Mouse (Mus musculus): ENCODE results near the gene Wdr70. TPM values are rescaled to one million over a fixed set of nuclear protein-coding genes. Genes with fewer than 3 reads are reported as not detected.

Wdr70 gene
- polyA plus RNA-seq, 1 experiment: 36.1 TPM

- TF ChIP-seq CTCF (IDR thresholded peaks at IDR 0.05; ENCODE audit: borderline replicate concordance, insufficient read depth, low read depth, low read length) (no peak), POLR2A (IDR thresholded peaks at IDR 0.05; ENCODE audit: borderline replicate concordance, insufficient read depth, low read length) (no peak)
- Histone ChIP-seq H3K27ac (ENCODE audit: insufficient read depth, low read length) (no peak overlapping the region), H3K4me3 (replicated peaks; ENCODE audit: insufficient read depth, low read depth, low read length) (no peak overlapping the region), H3K27me3 (ENCODE audit: control insufficient read depth, insufficient read depth, low read length) (no peaks in the 10 kb centered on the region), H3K4me1 (ENCODE audit: control insufficient read depth, insufficient read depth, low read length) (no peaks in the 10 kb centered on the region)
- 45% methylated on average over 2 of the region's 2 CpGs for WGBS
- no peak for DNase-seq
Measured at GRCm38 (mm10) chr15:7961489-7961888, 137.5 kb downstream of the Wdr70 start.

GRCm38 (mm10) chr15:7956899-7957298 is 142.1 kb downstream of the Wdr70 start:
- 82% methylated on average over 1 of the region's 1 CpGs for WGBS
- TF ChIP-seq POLR2A (IDR thresholded peaks at IDR 0.05; ENCODE audit: borderline replicate concordance, insufficient read depth, low read length): no peak
- no peak for TF ChIP-seq CTCF (IDR thresholded peaks at IDR 0.05; ENCODE audit: borderline replicate concordance, insufficient read depth, low read depth, low read length)
- H3K4me3 ChIP-seq (replicated peaks; ENCODE audit: insufficient read depth, low read depth, low read length): no peak overlapping the region
- no peaks in the 10 kb centered on the region for H3K27me3 ChIP-seq (ENCODE audit: control insufficient read depth, insufficient read depth, low read length)
- no peak for DNase-seq
- H3K27ac ChIP-seq (ENCODE audit: insufficient read depth, low read length): no peak overlapping the region
- H3K4me1 ChIP-seq (ENCODE audit: control insufficient read depth, insufficient read depth, low read length): no peaks in the 10 kb centered on the region

GRCm38 (mm10) chr15:7950561-7950960 is 148.4 kb downstream of the Wdr70 start:
- Histone ChIP-seq H3K4me3 (replicated peaks; ENCODE audit: insufficient read depth, low read depth, low read length) (no peak overlapping the region), H3K27me3 (ENCODE audit: control insufficient read depth, insufficient read depth, low read length) (no peaks in the 10 kb centered on the region), H3K4me1 (ENCODE audit: control insufficient read depth, insufficient read depth, low read length) (no peaks in the 10 kb centered on the region), H3K27ac (ENCODE audit: insufficient read depth, low read length) (no peak overlapping the region)
- WGBS: 98% methylated on average over 7 of the region's 7 CpGs
- no peak for DNase-seq
- TF ChIP-seq CTCF (IDR thresholded peaks at IDR 0.05; ENCODE audit: borderline replicate concordance, insufficient read depth, low read depth, low read length) (no peak), POLR2A (IDR thresholded peaks at IDR 0.05; ENCODE audit: borderline replicate concordance, insufficient read depth, low read length) (no peak)

GRCm38 (mm10) chr15:7941690-7942089 is 157.3 kb downstream of the Wdr70 start:
- H3K27ac ChIP-seq (ENCODE audit: insufficient read depth, low read length): no peak overlapping the region
- WGBS: 75% methylated on average over 3 of the region's 3 CpGs
- no peaks in the 10 kb centered on the region for H3K4me1 ChIP-seq (ENCODE audit: control insufficient read depth, insufficient read depth, low read length)
- DNase-seq: no peak
- H3K4me3 ChIP-seq (replicated peaks; ENCODE audit: insufficient read depth, low read depth, low read length): no peak overlapping the region
- no peaks in the 10 kb centered on the region for H3K27me3 ChIP-seq (ENCODE audit: control insufficient read depth, insufficient read depth, low read length)
- TF ChIP-seq POLR2A (IDR thresholded peaks at IDR 0.05; ENCODE audit: borderline replicate concordance, insufficient read depth, low read length) (no peak), CTCF (IDR thresholded peaks at IDR 0.05; ENCODE audit: borderline replicate concordance, insufficient read depth, low read depth, low read length) (no peak)

GRCm38 (mm10) chr15:7935571-7936165 is 163.3 kb downstream of the Wdr70 start:
- no peaks in the 10 kb centered on the region for H3K27me3 ChIP-seq (ENCODE audit: control insufficient read depth, insufficient read depth, low read length)
- TF ChIP-seq POLR2A (IDR thresholded peaks at IDR 0.05; ENCODE audit: borderline replicate concordance, insufficient read depth, low read length) (no peak), CTCF (IDR thresholded peaks at IDR 0.05; ENCODE audit: borderline replicate concordance, insufficient read depth, low read depth, low read length) (no peak)
- 91% methylated on average over 7 of the region's 7 CpGs for WGBS
- no peak overlapping the region for H3K4me3 ChIP-seq (replicated peaks; ENCODE audit: insufficient read depth, low read depth, low read length)
- DNase-seq: no peak
- H3K4me1 ChIP-seq (ENCODE audit: control insufficient read depth, insufficient read depth, low read length): no peaks in the 10 kb centered on the region
- H3K27ac ChIP-seq (ENCODE audit: insufficient read depth, low read length): no peak overlapping the region

- Histone ChIP-seq H3K4me1 (ENCODE audit: control insufficient read depth, insufficient read depth, low read length) (no peaks in the 10 kb centered on the region), H3K4me3 (replicated peaks; ENCODE audit: insufficient read depth, low read depth, low read length) (no peak overlapping the region), H3K27me3 (ENCODE audit: control insufficient read depth, insufficient read depth, low read length) (no peaks in the 10 kb centered on the region), H3K27ac (ENCODE audit: insufficient read depth, low read length) (no peak overlapping the region)
- no peak for DNase-seq
- TF ChIP-seq POLR2A (IDR thresholded peaks at IDR 0.05; ENCODE audit: borderline replicate concordance, insufficient read depth, low read length): no peak
- TF ChIP-seq CTCF (IDR thresholded peaks at IDR 0.05; ENCODE audit: borderline replicate concordance, insufficient read depth, low read depth, low read length): no peak
- WGBS: 52% methylated on average over 4 of the region's 4 CpGs
Measured at GRCm38 (mm10) chr15:7934580-7934979, 164.4 kb downstream of the Wdr70 start.

- WGBS: 35% methylated on average over 16 of the region's 16 CpGs
- DNase-seq: no peak
Measured at GRCm38 (mm10) chr15:7934105-7934504, 164.9 kb downstream of the Wdr70 start.

GRCm38 (mm10) chr15:7931605-7932008 is 167.4 kb downstream of the Wdr70 start:
- no peak for TF ChIP-seq POLR2A (IDR thresholded peaks at IDR 0.05; ENCODE audit: borderline replicate concordance, insufficient read depth, low read length)
- TF ChIP-seq CTCF (IDR thresholded peaks at IDR 0.05; ENCODE audit: borderline replicate concordance, insufficient read depth, low read depth, low read length): no peak
- no peaks in the 10 kb centered on the region for H3K27me3 ChIP-seq (ENCODE audit: control insufficient read depth, insufficient read depth, low read length)
- no peak for DNase-seq
- H3K4me1 ChIP-seq (ENCODE audit: control insufficient read depth, insufficient read depth, low read length): no peaks in the 10 kb centered on the region
- WGBS: 79% methylated on average over 8 of the region's 8 CpGs
- no peak overlapping the region for H3K27ac ChIP-seq (ENCODE audit: insufficient read depth, low read length)
- H3K4me3 ChIP-seq (replicated peaks; ENCODE audit: insufficient read depth, low read depth, low read length): no peak overlapping the region

More at GRCm38 (mm10) chr15:7934105-7934504, 164.9 kb downstream of the Wdr70 start:
- Histone ChIP-seq H3K27me3 (ENCODE audit: control insufficient read depth, insufficient read depth, low read length) (no peaks in the 10 kb centered on the region), H3K4me3 (replicated peaks; ENCODE audit: insufficient read depth, low read depth, low read length) (no peak overlapping the region), H3K27ac (ENCODE audit: insufficient read depth, low read length) (no peak overlapping the region), H3K4me1 (ENCODE audit: control insufficient read depth, insufficient read depth, low read length) (no peaks in the 10 kb centered on the region)
- TF ChIP-seq POLR2A (IDR thresholded peaks at IDR 0.05; ENCODE audit: borderline replicate concordance, insufficient read depth, low read length): no peak
- no peak for TF ChIP-seq CTCF (IDR thresholded peaks at IDR 0.05; ENCODE audit: borderline replicate concordance, insufficient read depth, low read depth, low read length)

All from cerebellum, adult 2 months (tissue).